Mouse (Mus musculus) left cerebral cortex, adult 9 months (tissue): Measurements from ENCODE around the gene Stbd1.

Source experiments
- DNase-seq, 2 experiments: peaks; one replicate each; pipeline ENCODE4 v3.0.0; 2022; ENCODE audit warnings: low spot score in 2 of 2

The Stbd1 gene

GRCm38 (mm10) chr5:92635891-92636290, 33.0 kb downstream of the Stbd1 start:
- DNase-seq = no peak

- DNase-seq = no peak
Observed at GRCm38 (mm10) chr5:92640861-92641260, 38.0 kb downstream of the Stbd1 start.
